Mouse (Mus musculus) urinary bladder, adult 2 months (tissue): ENCODE results near the gene Foxk2. TPM values are rescaled to one million over a fixed set of nuclear protein-coding genes. Genes with fewer than 3 reads are reported as not detected.

ENCODE experiments used
- polyA plus RNA-seq: library from polyadenylated mRNA; depleted of rRNA; stranded (reverse); fragments of >200 nt; gene quantifications from 2 replicates; pipeline ENCODE4 v1.2.3, GENCODE M21; 2012; rRNA removed

Foxk2 gene
- polyA plus RNA-seq, 1 experiment = 15.9 TPM

Other genes starting within 250 kb of the Foxk2 start
- 1.1 and 1.6 TPM in 2 replicates for gene Cd7, start 220.6 kb upstream of the Foxk2 start, polyA plus RNA-seq
- gene Sectm1b, start 196.4 kb upstream of the Foxk2 start, polyA plus RNA-seq = not detected in 2 replicates
- 0.28 and 0.53 TPM in 2 replicates for gene Sectm1a, start 178.8 kb upstream of the Foxk2 start, polyA plus RNA-seq
- gene Tex19.2, start 141.3 kb upstream of the Foxk2 start, polyA plus RNA-seq = 0.04 TPM in 1 of 2 replicates, not detected in the other
- 0.06 TPM in 1 of 2 replicates, not detected in the other for gene Tex19.1, start 113.8 kb upstream of the Foxk2 start, polyA plus RNA-seq
- not detected in 2 replicates for gene Uts2r, start 99.7 kb upstream of the Foxk2 start, polyA plus RNA-seq
- gene Hexdc, start 55.6 kb upstream of the Foxk2 start, polyA plus RNA-seq = 18.6 and 27.6 TPM in 2 replicates
- 7.4 and 9.9 TPM in 2 replicates for gene Ogfod3, start 55.3 kb upstream of the Foxk2 start, polyA plus RNA-seq
- 43.4 and 56.3 TPM in 2 replicates for gene Cybc1, start 30.7 kb upstream of the Foxk2 start, polyA plus RNA-seq
- 19.3 and 23.2 TPM in 2 replicates for gene Narf, start 22.7 kb upstream of the Foxk2 start, polyA plus RNA-seq
- gene Wdr45b, start 94.5 kb downstream of the Foxk2 start, polyA plus RNA-seq = 50.2 and 62.7 TPM in 2 replicates
- gene Rab40b, start 128.3 kb downstream of the Foxk2 start, polyA plus RNA-seq = 4.3 and 4.5 TPM in 2 replicates
- 8.7 and 11.2 TPM in 2 replicates for gene Fn3krp, start 161.4 kb downstream of the Foxk2 start, polyA plus RNA-seq
- gene Fn3k, start 174.9 kb downstream of the Foxk2 start, polyA plus RNA-seq = 2.6 and 3.8 TPM in 2 replicates
- gene Tbcd, start 192.0 kb downstream of the Foxk2 start, polyA plus RNA-seq = 42.5 and 44.8 TPM in 2 replicates